Mouse (Mus musculus): Measurements from ENCODE around the gene Gpr45. TPM values are rescaled to one million over a fixed set of nuclear protein-coding genes. Genes with fewer than 3 reads are reported as not detected.

The Gpr45 gene
- not detected for polyA plus RNA-seq (2014; fragmentation: Illumina TruSeq; extraction: RNeasy Lipid Tissue Mini Kit (QIAGEN cat#74804); ENCODE audit: low read depth, low replicate concordance)

GRCm38 (mm10) chr1:42952734-42953481, at the start of gene Gpr45:
TSS of gene Gpr45 (plus strand) at chr1:42952872.

Other genes with a start within 250 kb of the Gpr45 start
- gene Mrps9, start 101.6 kb upstream of the Gpr45 start, polyA plus RNA-seq (2014; fragmentation: Illumina TruSeq; extraction: RNeasy Lipid Tissue Mini Kit (QIAGEN cat#74804); ENCODE audit: low read depth, low replicate concordance), result 49.3 TPM
- gene Tgfbrap1, start 145.8 kb downstream of the Gpr45 start, polyA plus RNA-seq (2014; fragmentation: Illumina TruSeq; extraction: RNeasy Lipid Tissue Mini Kit (QIAGEN cat#74804); ENCODE audit: low read depth, low replicate concordance), result 16.0 TPM
- gene AI597479, start 145.8 kb downstream of the Gpr45 start, polyA plus RNA-seq (2014; fragmentation: Illumina TruSeq; extraction: RNeasy Lipid Tissue Mini Kit (QIAGEN cat#74804); ENCODE audit: low read depth, low replicate concordance), result 28.0 TPM
- gene Fhl2, start 244.1 kb downstream of the Gpr45 start, polyA plus RNA-seq (2014; fragmentation: Illumina TruSeq; extraction: RNeasy Lipid Tissue Mini Kit (QIAGEN cat#74804); ENCODE audit: low read depth, low replicate concordance), result 16.2 TPM